Mouse (Mus musculus) neutrophil, adult 83 days (primary cell): ENCODE data around the gene Taar5. TPM values are rescaled to one million over a fixed set of nuclear protein-coding genes. Genes with fewer than 3 reads are reported as not detected.

Source experiments
- total RNA-seq, 2 experiments: library from RNA; stranded (reverse); gene quantifications; one replicate each; pipeline ENCODE4 v1.2.4; 2023

Taar5 gene
- not detected for total RNA-seq

GRCm38 (mm10) chr10:23970656-23971165, at the start of gene Taar5:
Taar5 (plus strand) TSS chr10:23970706.

DNA sequence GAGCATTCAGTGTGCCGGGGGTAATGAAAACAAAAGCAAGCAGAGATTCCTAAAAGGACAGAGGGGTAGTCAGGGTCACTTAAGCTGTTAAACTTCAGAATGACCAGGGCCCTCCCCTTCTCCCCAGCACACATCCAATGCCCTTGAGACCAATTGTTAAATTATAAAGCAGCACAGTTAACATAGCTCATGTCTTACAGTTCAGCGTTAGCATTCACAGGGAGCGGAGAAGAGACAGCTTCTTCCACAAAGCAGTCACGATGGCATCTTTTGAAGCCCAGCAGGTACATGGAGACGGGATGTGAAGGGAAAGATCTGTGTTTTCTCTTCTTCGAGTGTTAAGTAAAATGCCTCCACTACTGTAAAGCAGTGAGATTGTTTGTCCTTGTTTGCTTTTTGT, 32.2 kb upstream of the Taar5 start, which contains the start of gene Taar2:
Gene Taar2 (plus strand): TSS at position 261 of the 400 bp plus-strand sequence.

GRCm38 (mm10) chr10:23949508-23950005, 20.9 kb upstream of the Taar5 start, which contains the start of gene Taar3:
Taar3 (plus strand) TSS chr10:23949558.

GRCm38 (mm10) chr10:23960444-23960915, 10.0 kb upstream of the Taar5 start, which contains the start of gene Taar4:
Taar4 (plus strand) TSS chr10:23960494.

DNA sequence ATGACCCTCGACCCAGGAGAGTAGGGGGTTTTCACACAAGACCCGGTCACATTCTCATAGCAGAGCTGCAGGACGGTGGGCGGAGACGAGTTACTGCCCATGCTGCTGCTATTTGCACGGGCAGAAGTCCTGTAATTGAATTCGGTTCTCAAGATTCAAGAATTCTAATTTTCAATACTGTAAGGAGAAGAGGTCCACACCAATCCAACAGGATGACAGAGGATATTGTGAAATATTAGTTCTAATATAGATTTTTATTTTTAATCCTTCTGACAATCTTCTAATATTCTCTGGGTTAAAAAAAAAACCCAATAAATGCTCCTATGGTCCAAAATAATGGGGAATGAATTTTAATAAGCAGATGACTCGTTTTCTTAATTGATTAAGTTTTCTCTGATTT, 15.0 kb downstream of the Taar5 start, which contains the start of gene Taar6:
Gene Taar6 (minus strand): TSS at position 101 of the 400 bp plus-strand sequence.

DNA sequence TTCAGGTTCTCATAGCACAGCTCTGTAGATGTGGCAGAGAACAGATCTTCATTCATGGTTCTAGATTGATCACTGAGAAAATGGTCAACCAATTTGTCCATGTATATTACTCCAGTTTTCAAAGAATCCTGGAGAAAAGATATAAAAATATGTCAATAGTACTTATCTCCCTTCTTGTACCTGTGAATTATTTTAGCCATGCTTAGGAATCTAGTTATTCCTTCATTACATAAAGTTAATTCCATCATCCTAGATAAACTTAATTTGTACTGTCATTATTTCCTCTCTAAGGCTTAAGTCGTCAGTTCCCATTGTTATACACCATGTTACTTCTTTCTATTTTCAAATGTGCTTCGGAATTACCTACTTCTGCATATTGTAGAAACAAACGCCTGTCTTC, 22.9 kb downstream of the Taar5 start, which contains the start of gene Taar7a:
Gene Taar7a (minus strand): TSS at position 101 of the 400 bp plus-strand sequence.

DNA sequence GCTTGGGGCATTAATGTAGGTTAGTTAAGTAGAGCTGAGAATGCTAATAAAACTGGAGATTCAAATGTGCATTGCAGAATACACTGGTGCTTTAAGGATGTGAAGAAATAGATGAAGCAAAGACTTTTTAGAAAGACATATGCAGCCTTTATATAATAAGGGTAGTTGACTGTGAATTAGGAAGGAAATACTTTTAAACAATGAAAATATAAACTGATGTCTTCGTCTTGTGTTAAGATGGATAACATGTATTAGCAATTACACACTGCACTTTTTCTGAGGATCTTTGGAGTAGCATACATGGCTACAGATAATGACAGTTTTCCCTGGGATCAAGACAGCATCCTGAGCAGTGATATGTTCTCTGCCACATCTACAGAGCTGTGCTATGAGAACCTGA, 29.1 kb downstream of the Taar5 start, which contains the start of gene Taar7b:
Gene Taar7b (plus strand): TSS at position 301 of the 400 bp plus-strand sequence.

Other genes with a start within 250 kb of the Taar5 start
- gene Rps12, start 183.4 kb upstream of the Taar5 start, total RNA-seq = 100 to 1,000 TPM; 457 to 718 TPM
- gene Slc18b1, start 173.7 kb upstream of the Taar5 start, total RNA-seq = 1 to 10 TPM in 1 of 2 experiments, under 1 TPM in 1; 0.42 to 1.3 TPM
- 10 to 100 TPM; 44.1 to 48.1 TPM for gene Vnn3, start 119.2 kb upstream of the Taar5 start, total RNA-seq
- under 1 TPM in 1 of 2 experiments, not detected in 1; 0.46 TPM for gene Vnn1, start 76.0 kb upstream of the Taar5 start, total RNA-seq
- gene Taar1, start 50.4 kb upstream of the Taar5 start, total RNA-seq = not detected
- not detected for gene Taar2, start 32.1 kb upstream of the Taar5 start, total RNA-seq
- not detected for gene Taar3, start 21.1 kb upstream of the Taar5 start, total RNA-seq
- not detected for gene Taar4, start 10.2 kb upstream of the Taar5 start, total RNA-seq
- not detected for gene Taar6, start 14.9 kb downstream of the Taar5 start, total RNA-seq
- gene Taar7a, start 22.8 kb downstream of the Taar5 start, total RNA-seq = not detected
- not detected for gene Taar7b, start 29.2 kb downstream of the Taar5 start, total RNA-seq
- not detected for gene Taar7d, start 56.5 kb downstream of the Taar5 start, total RNA-seq
- gene Taar7e, start 66.9 kb downstream of the Taar5 start, total RNA-seq = not detected
- not detected for gene Taar7f, start 78.8 kb downstream of the Taar5 start, total RNA-seq
- gene Taar8a, start 105.8 kb downstream of the Taar5 start, total RNA-seq = not detected
- not detected for gene Taar8b, start 121.6 kb downstream of the Taar5 start, total RNA-seq
- not detected for gene Taar8c, start 131.2 kb downstream of the Taar5 start, total RNA-seq
- not detected for gene Taar9, start 138.8 kb downstream of the Taar5 start, total RNA-seq
- gene Stx7, start 178.6 kb downstream of the Taar5 start, total RNA-seq = 100 to 1,000 TPM in 1 of 2 experiments, 10 to 100 TPM in 1; 87.1 to 111 TPM